Mouse (Mus musculus): Measurements from ENCODE around the gene Gm10401.

DNA sequence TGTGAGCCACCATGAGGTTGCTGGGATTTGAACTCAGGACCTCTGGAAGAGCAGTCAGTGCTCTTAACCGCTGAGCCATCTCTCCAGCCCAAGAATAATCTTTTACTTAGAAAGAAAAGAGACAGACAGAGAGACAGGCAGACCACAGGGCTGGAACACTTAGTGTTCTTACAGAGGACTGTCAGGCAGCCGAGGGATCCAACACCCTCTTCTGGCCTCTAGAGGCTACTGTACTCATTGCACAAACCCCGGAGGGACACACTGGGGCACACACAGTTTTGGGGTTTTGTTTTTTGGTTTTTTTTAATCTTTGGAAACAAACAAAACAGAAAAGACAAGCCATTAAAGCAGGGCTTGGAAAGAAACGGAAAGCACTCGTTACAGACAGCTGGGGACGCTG, 31.2 kb upstream of the Gm10401 start:
- peak; percentile 27 for TF ChIP-seq CTCF (conservative IDR thresholded peaks at IDR 0.05; ENCODE audit: low read length)
- no peak for TF ChIP-seq NANOG (IDR thresholded peaks at IDR 0.05; ENCODE audit: borderline replicate concordance, low read length)
- TF ChIP-seq POU5F1 (IDR thresholded peaks at IDR 0.05; ENCODE audit: borderline replicate concordance, low read length) = no peak
